ENCODE assay signal across 25 mouse cellular contexts in the genomic region with DNA sequence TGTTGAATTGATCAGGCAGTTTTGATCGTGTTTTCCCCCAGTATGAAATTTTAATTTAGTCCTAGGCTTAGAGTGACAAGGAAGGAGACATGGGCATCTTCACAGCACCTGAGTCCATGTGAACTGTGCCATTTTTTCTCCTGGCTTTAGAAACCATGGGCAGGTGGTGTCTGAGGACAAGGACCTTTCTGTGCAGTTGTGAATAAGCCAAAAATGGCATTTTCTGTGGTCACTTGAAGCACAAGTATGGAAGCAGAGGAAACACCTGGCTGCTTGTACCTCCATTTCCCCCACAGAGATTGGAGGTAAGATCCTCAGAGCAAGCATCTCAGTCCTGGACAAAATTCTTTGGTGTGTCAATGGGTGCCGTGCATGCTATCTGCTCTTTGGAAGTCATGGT. TPM values are rescaled to one million over a fixed set of nuclear protein-coding genes. Genes with fewer than 3 reads are reported as not detected.
DNase-seq lines count a peak whose midpoint lies in the region; TF ChIP-seq lines count a peak whose summit lies in the region.
"Had no signal": no experiment of that assay in that cellular context is flagged by ENCODE, and none has a peak within 500 bp of the region (broad histone marks: within the 10 kb centered on the region; RNA-seq: fewer than 3 reads in every experiment).

No protein-coding gene starts in this region.

- TF ChIP-seq EP300 in CH12.LX (IDR thresholded peaks at IDR 0.05; ENCODE audit: low read length), result peak; percentile 90

- peak overlapping the region; percentile 65; the same call in 1 of the 2 replicates for H3K4me2 ChIP-seq in CH12.LX (ENCODE audit: insufficient read depth, low read depth, poor library complexity, severe bottlenecking)

- H3K9me3 ChIP-seq in CH12.LX (replicated peaks; ENCODE audit: low read length), result no peaks in the 10 kb centered on the region
- H3K9me3 ChIP-seq: G1E had no signal

- H3K27ac ChIP-seq in CH12.LX (ENCODE audit: insufficient read depth, low read depth), result no peak overlapping the region

- no peak overlapping the region for H3K4me3 ChIP-seq in CH12.LX (replicated peaks in 1 of 3; ENCODE audit: low read depth in 2 of 3, low read length in 2 of 3, poor library complexity in 1 of 3)

- no peak for TF ChIP-seq RAD21 in CH12.LX (IDR thresholded peaks at IDR 0.05; ENCODE audit: low read depth, low read length)

- H3K36me3 ChIP-seq in CH12.LX (replicated peaks in 1 of 2; ENCODE audit: control insufficient read depth in 1 of 2, insufficient read depth in 1 of 2, low read length in 1 of 2), result no peaks in the 10 kb centered on the region
- H3K36me3 ChIP-seq: G1E had no signal

- in situ Hi-C loops in CH12.LX (cut with MboI; ENCODE audit: low pct_ligation_motif_present, low pct_unique_long_range_greater_than_20kb, low sequenced_read_pairs), result no loop called here

- no peaks in the 10 kb centered on the region for H3K27me3 ChIP-seq in CH12.LX (replicated peaks)
- H3K27me3 ChIP-seq: Patski had no signal

- H3K9ac ChIP-seq in CH12.LX (ENCODE audit: insufficient read depth, low read depth), result no peak overlapping the region

- TF ChIP-seq POLR2A in CH12.LX (IDR thresholded peaks at IDR 0.05; ENCODE audit: low read depth, low read length), result no peak

- H3K79me2 ChIP-seq in CH12.LX (replicated peaks; ENCODE audit: control insufficient read depth, extremely low read depth, insufficient read depth, poor library complexity, severe bottlenecking), result no peaks in the 10 kb centered on the region

- dilution Hi-C loops in CH12.LX (cut with MboI; ENCODE audit: extremely low pct_ligation_motif_present, extremely low pct_unique_long_range_greater_than_20kb, low sequenced_read_pairs), result no loop called here

- DNase-seq in heart, adult 11 months, result peak; percentile 67
- no peak for DNase-seq in heart, postnatal 10 days
- peak; percentile 38 for DNase-seq in CH12.LX (ENCODE audit: extremely low read depth)
- DNase-seq in cerebellum, adult 18-20 months, result no peak
- DNase-seq: adrenal gland, adult 2 months; adrenal gland, adult 8-10 months; adrenal gland, postnatal 10 days; adrenal gland, postnatal 14 days; adrenal gland, postnatal 25 days; adrenal gland, postnatal 36 days; B cell, adult 2 months; cerebellum, adult 11 months; cerebellum, adult 11-12 months; cerebellum, adult 2 months; cerebellum, adult 8-10 months had no signal

- intact Hi-C loops in heart, postnatal 10 days (cut with DNase I), result no loop called here

- no peak for TF ChIP-seq CTCF in CH12.LX (conservative IDR thresholded peaks at IDR 0.05 in 1 of 2, IDR thresholded peaks at IDR 0.05 in 1 of 2; ENCODE audit: low read depth in 2 of 2, low read length in 2 of 2)

- peaks cover 11 to 38% of the 10 kb centered on the region in 2 experiments for H3K4me1 ChIP-seq in CH12.LX (ENCODE audit: control insufficient read depth in 1 of 2, insufficient read depth in 2 of 2)

TF ChIP-seq in CH12.LX, 34 proteins besides CTCF, POLR2A, EP300 and RAD21:
- no peak for TF ChIP-seq JUN (IDR thresholded peaks at IDR 0.05; ENCODE audit: insufficient read depth, low read depth, low read length)
- no peak for TF ChIP-seq ELF1 (IDR thresholded peaks at IDR 0.05; ENCODE audit: low read depth, low read length)
- no peak for TF ChIP-seq MAFK (IDR thresholded peaks at IDR 0.05; ENCODE audit: insufficient replicate concordance, low read length)
- peak; percentile 9; the same call in 1 of the 2 replicates for TF ChIP-seq SIN3A (IDR thresholded peaks at IDR 0.05; ENCODE audit: low read length)
- peak; percentile 37; the same call in 1 of the 2 replicates for TF ChIP-seq BHLHE40 (IDR thresholded peaks at IDR 0.05; ENCODE audit: low read depth, low read length)
- peak; percentile 85 for TF ChIP-seq MEF2A (IDR thresholded peaks at IDR 0.05; ENCODE audit: borderline replicate concordance, low read depth, low read length)
- no peak for TF ChIP-seq PAX5 (IDR thresholded peaks at IDR 0.05; ENCODE audit: low read length)
- no peak for TF ChIP-seq CHD1 (IDR thresholded peaks at IDR 0.05; ENCODE audit: low read depth, low read length)
- TF ChIP-seq IRF4 (IDR thresholded peaks at IDR 0.05; ENCODE audit: low read depth, low read length), result 0 out of 2 replicates have a peak, but pooled peaks have one; percentile 35
- 0 out of 2 replicates have a peak, but pooled peaks have one; percentile 42 for TF ChIP-seq RCOR1 (conservative IDR thresholded peaks at IDR 0.05; ENCODE audit: low read depth, low read length)
- TF ChIP-seq NRF1 (IDR thresholded peaks at IDR 0.05; ENCODE audit: low read depth, low read length), result no peak
- TF ChIP-seq ZNF384 (IDR thresholded peaks at IDR 0.05; ENCODE audit: low read depth, low read length), result 0 out of 2 replicates have a peak, but pooled peaks have one; percentile 7
- peak; percentile 62; the same call in 1 of the 2 replicates for TF ChIP-seq CHD2 (IDR thresholded peaks at IDR 0.05; ENCODE audit: low read length)
- TF ChIP-seq ETS1 (conservative IDR thresholded peaks at IDR 0.05; ENCODE audit: low read depth, low read length), result peak; percentile 39
- TF ChIP-seq TCF12 (IDR thresholded peaks at IDR 0.05; ENCODE audit: low read depth, low read length), result peak; percentile 96
- no peak for TF ChIP-seq ZMIZ1 (IDR thresholded peaks at IDR 0.05; ENCODE audit: low read depth, low read length)
- no peak for TF ChIP-seq MAZ (IDR thresholded peaks at IDR 0.05; ENCODE audit: low read depth, low read length)

RNA-seq across cellular contexts. Expression of a gene that starts 12.5 kb away (rescaled TPM):
- total RNA-seq in heart, postnatal 10 days (2021), result not detected
- total RNA-seq in CH12.LX (2012; rRNA removed) (not detected in 2 replicates), CH12.LX (2014; rRNA removed) (not detected in 2 replicates)
- polyA plus RNA-seq in CH12.LX (2012; ENCODE audit: insufficient read length, low read depth), result not detected in 2 replicates
- total RNA-seq: adrenal gland, adult 18-20 months; adrenal gland, adult 2 months; adrenal gland, adult 8-10 months; adrenal gland, postnatal 10 days; adrenal gland, postnatal 14 days; adrenal gland, postnatal 25 days; adrenal gland, postnatal 36 days; adrenal gland, postnatal 4 days; ES-E14; G1E; MEL had no signal
- polyA plus RNA-seq: activated CD4-positive, CD25-positive, alpha-beta regulatory T cell, adult 4 months; adrenal gland, adult 2 months; brain, embryonic 14.5 days; C2C12; CD4-positive, CD25-positive, alpha-beta regulatory T cell, adult 4 months; cerebellum, adult 2 months; G1E; Patski had no signal

Comparison
In these comparisons a context has a peak if more than half of its experiments do, and no peak if none do; other contexts are left out.
1. DNase-seq: peak in heart, adult 11 months (single experiment) and CH12.LX (single experiment); none in heart, postnatal 10 days (0 of 2) and cerebellum, adult 18-20 months (0 of 2).